Mouse (Mus musculus): ENCODE data around the gene Igfbp2.

- TF ChIP-seq CTCF (IDR thresholded peaks at IDR 0.05; ENCODE audit: low read depth, low read length) (no peak), POLR2A (IDR thresholded peaks at IDR 0.05; ENCODE audit: insufficient read depth, low read length) (no peak)
Observed at GRCm38 (mm10) chr1:72784018-72784417, 40.3 kb upstream of the Igfbp2 start.
